19 mouse cellular contexts compared by ENCODE assay signal in the genomic region with DNA sequence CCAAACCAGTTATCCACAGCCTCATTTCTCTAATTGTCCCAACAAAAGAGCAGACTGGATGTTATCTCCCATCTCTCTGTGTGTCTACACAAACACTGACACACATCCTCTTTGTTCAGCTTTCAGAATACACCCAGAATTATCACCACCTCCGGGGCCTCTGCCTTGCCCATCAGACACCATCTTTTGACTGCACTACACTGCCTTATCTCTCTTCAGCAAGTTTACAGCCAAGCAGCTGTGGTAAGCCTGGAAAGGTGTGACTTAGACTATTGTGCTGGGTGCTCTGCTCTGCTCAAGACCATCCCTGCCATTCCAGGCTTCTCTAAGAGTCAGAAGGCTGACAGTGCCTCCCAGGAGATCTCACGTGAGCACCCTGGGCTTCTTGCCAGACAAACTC. TPM values are rescaled to one million over a fixed set of nuclear protein-coding genes. Genes with fewer than 3 reads are reported as not detected.
DNase-seq lines count a peak whose midpoint lies in the region; ATAC-seq and TF ChIP-seq lines count a peak whose summit lies in the region.
"Had no signal": no experiment of that assay in that cellular context is flagged by ENCODE, and none has a peak within 500 bp of the region (broad histone marks: within the 10 kb centered on the region; RNA-seq: fewer than 3 reads in every experiment).

No protein-coding gene starts in this region.

- WGBS in liver, embryonic 14.5 days (ENCODE audit: insufficient replicate concordance), result 22% methylated on average over 2 of the region's 2 CpGs

- H3K4me2 ChIP-seq in liver, embryonic 14.5 days (ENCODE audit: low read depth), result no peak overlapping the region
- H3K4me2 ChIP-seq: heart, embryonic 12.5 days; hindbrain, embryonic 15.5 days had no signal

- no peak overlapping the region for H3K27ac ChIP-seq in liver, embryonic 14.5 days
- H3K27ac ChIP-seq: embryonic facial prominence, embryonic 10.5 days; hindbrain, embryonic 15.5 days had no signal

- no peak overlapping the region for H3K9ac ChIP-seq in liver, embryonic 14.5 days (replicated peaks)
- H3K9ac ChIP-seq: heart, embryonic 12.5 days; hindbrain, embryonic 15.5 days had no signal

- DNase-seq in liver, result peak; percentile 28
- DNase-seq in liver, embryonic 14.5 days (ENCODE audit: low read depth in 3 of 3, low spot score in 3 of 3), result no peak
- DNase-seq in spleen, postnatal 10 days (ENCODE audit: low spot score in 2 of 2), result no peak
- no peak for DNase-seq in kidney, adult 11 months
- DNase-seq: adrenal gland, adult 2 months; adrenal gland, postnatal 25 days; cerebellum, adult 18-20 months; cerebellum, adult 9-11 months; cerebellum, postnatal 36 days; gastrocnemius, postnatal 14 days; heart, postnatal 36 days had no signal

- H3K4me1 ChIP-seq in megakaryocyte, embryonic 14.5 days, result peaks cover 48% of the 10 kb centered on the region
- H3K4me1 ChIP-seq in liver, embryonic 14.5 days (replicated peaks; ENCODE audit: control insufficient read depth in 2 of 2, insufficient read depth in 2 of 2, low read length in 1 of 2), result peaks cover 2 to 6% of the 10 kb centered on the region in 2 experiments; a peak in 2 of 4 replicates
- H3K4me1 ChIP-seq: hindbrain, embryonic 15.5 days had no signal

- peaks cover 12% of the 10 kb centered on the region for H3K36me3 ChIP-seq in megakaryocyte, embryonic 14.5 days (replicated peaks; ENCODE audit: low read length)
- no peaks in the 10 kb centered on the region for H3K36me3 ChIP-seq in liver, embryonic 14.5 days (replicated peaks; ENCODE audit: control insufficient read depth, insufficient read depth, low read depth)
- H3K36me3 ChIP-seq: embryonic facial prominence, embryonic 10.5 days; heart, embryonic 12.5 days; hindbrain, embryonic 15.5 days had no signal

- TF ChIP-seq EP300 in liver, embryonic 14.5 days (IDR thresholded peaks at IDR 0.05; ENCODE audit: low read depth), result peak; percentile 33; the same call in 1 of the 2 replicates

- peak overlapping the region; percentile 56 for H3K4me3 ChIP-seq in megakaryocyte, embryonic 14.5 days (replicated peaks)
- no peak overlapping the region for H3K4me3 ChIP-seq in liver, embryonic 14.5 days (ENCODE audit: insufficient read depth in 1 of 2, low read depth in 2 of 2, low read length in 2 of 2)
- H3K4me3 ChIP-seq: embryonic facial prominence, embryonic 10.5 days; heart, embryonic 12.5 days; hindbrain, embryonic 15.5 days had no signal

- no peak for TF ChIP-seq CTCF in liver, embryonic 14.5 days (IDR thresholded peaks at IDR 0.05; ENCODE audit: low read depth)

- ATAC-seq in megakaryocyte, adult 5-6 weeks (ENCODE audit: poor library complexity, severe bottlenecking), result no peak
- peak; percentile 93 for ATAC-seq in liver, embryonic 14.5 days (ENCODE audit: insufficient read depth)
- ATAC-seq in megakaryocyte progenitor cell, adult 5-6 weeks (replicated peaks; ENCODE audit: poor library complexity), result peak; percentile 87
- no peak for ATAC-seq in erythroid progenitor cell, adult 5-6 weeks (replicated peaks; ENCODE audit: low FRiP score, poor library complexity, severe bottlenecking)
- ATAC-seq: forebrain, embryonic 16.5 days had no signal

- peaks cover 2% of the 10 kb centered on the region for H3K27me3 ChIP-seq in megakaryocyte, embryonic 14.5 days (replicated peaks)
- H3K27me3 ChIP-seq in liver, embryonic 14.5 days (ENCODE audit: control insufficient read depth, insufficient read depth, low read length), result peaks cover 1% of the 10 kb centered on the region
- H3K27me3 ChIP-seq: heart, embryonic 12.5 days; hindbrain, embryonic 15.5 days had no signal

- H3K9me3 ChIP-seq in megakaryocyte, embryonic 14.5 days, result peaks cover 25% of the 10 kb centered on the region
- no peaks in the 10 kb centered on the region for H3K9me3 ChIP-seq in liver, embryonic 14.5 days (ENCODE audit: control insufficient read depth, low read length)
- H3K9me3 ChIP-seq: embryonic facial prominence, embryonic 10.5 days; heart, embryonic 12.5 days; hindbrain, embryonic 15.5 days had no signal

RNA-seq across cellular contexts. Expression of a gene that starts 5.0 kb away (rescaled TPM):
- not detected in 2 replicates for polyA plus RNA-seq in megakaryocyte, embryonic 14.5 days (2012; ENCODE audit: insufficient read depth, low replicate concordance)
- 0.18 TPM in 1 of 2 replicates, not detected in the other for total RNA-seq in megakaryocyte, adult 5-6 weeks (2015)
- 1.0 TPM in 1 of 2 replicates, not detected in the other for total RNA-seq in megakaryocyte, adult 5-6 weeks (2017)
- polyA plus RNA-seq in liver, embryonic 14.5 days (2012; rRNA removed), result 0.12 and 0.23 TPM in 2 replicates
- polyA plus RNA-seq in liver, embryonic 14.5 days (2014; fragmentation: Nextera tagmentation; extraction: Ambion mirVana), result 0.27 and 0.35 TPM in 2 replicates
- 0.15 and 0.56 TPM in 2 replicates for total RNA-seq in megakaryocyte progenitor cell, adult 5-6 weeks (2015)
- total RNA-seq in megakaryocyte progenitor cell, adult 5-6 weeks (2017), result 0.87 and 1.2 TPM in 2 replicates
- not detected in 2 replicates for total RNA-seq in erythroid progenitor cell, adult 5-6 weeks (2015; ENCODE audit: low replicate concordance)
- not detected in 2 replicates for total RNA-seq in erythroid progenitor cell, adult 5-6 weeks (2017; ENCODE audit: low replicate concordance)

RNA-seq across cellular contexts. Expression of a gene that starts 10.5 kb away (rescaled TPM):
- 1.9 and 2.9 TPM in 2 replicates for polyA plus RNA-seq in megakaryocyte, embryonic 14.5 days (2012; ENCODE audit: insufficient read depth, low replicate concordance)
- total RNA-seq in megakaryocyte, adult 5-6 weeks (2015), result 15.6 and 20.9 TPM in 2 replicates
- 22.1 and 32.8 TPM in 2 replicates for total RNA-seq in megakaryocyte, adult 5-6 weeks (2017)
- 5.0 and 6.5 TPM in 2 replicates for polyA plus RNA-seq in liver, embryonic 14.5 days (2012; rRNA removed)
- 9.0 and 10.7 TPM in 2 replicates for polyA plus RNA-seq in liver, embryonic 14.5 days (2014; fragmentation: Nextera tagmentation; extraction: Ambion mirVana)
- 18.2 and 19.6 TPM in 2 replicates for total RNA-seq in megakaryocyte progenitor cell, adult 5-6 weeks (2015)
- total RNA-seq in megakaryocyte progenitor cell, adult 5-6 weeks (2017), result 29.9 and 31.5 TPM in 2 replicates
- 10.1 and 24.7 TPM in 2 replicates for total RNA-seq in erythroid progenitor cell, adult 5-6 weeks (2015; ENCODE audit: low replicate concordance)
- total RNA-seq in erythroid progenitor cell, adult 5-6 weeks (2017; ENCODE audit: low replicate concordance), result 2.5 and 10.1 TPM in 2 replicates

RNA-seq across cellular contexts. Expression of a gene that starts 55.8 kb away (rescaled TPM):
- 1.4 and 4.4 TPM in 2 replicates for polyA plus RNA-seq in megakaryocyte, embryonic 14.5 days (2012; ENCODE audit: insufficient read depth, low replicate concordance)
- total RNA-seq in megakaryocyte, adult 5-6 weeks (2015), result 28.5 and 28.8 TPM in 2 replicates
- 55.9 and 83.8 TPM in 2 replicates for total RNA-seq in megakaryocyte, adult 5-6 weeks (2017)
- 13.8 and 21.3 TPM in 2 replicates for polyA plus RNA-seq in liver, embryonic 14.5 days (2012; rRNA removed)
- 33.0 and 38.8 TPM in 2 replicates for polyA plus RNA-seq in liver, embryonic 14.5 days (2014; fragmentation: Nextera tagmentation; extraction: Ambion mirVana)
- 44.7 and 49.4 TPM in 2 replicates for total RNA-seq in megakaryocyte progenitor cell, adult 5-6 weeks (2015)
- 84.1 and 125 TPM in 2 replicates for total RNA-seq in megakaryocyte progenitor cell, adult 5-6 weeks (2017)
- total RNA-seq in erythroid progenitor cell, adult 5-6 weeks (2015; ENCODE audit: low replicate concordance), result 12.6 and 25.2 TPM in 2 replicates
- total RNA-seq in erythroid progenitor cell, adult 5-6 weeks (2017; ENCODE audit: low replicate concordance), result 27.1 and 27.9 TPM in 2 replicates

Comparison
In these comparisons a context has a peak if more than half of its experiments do, and no peak if none do; other contexts are left out.
1. ATAC-seq: peak in liver, embryonic 14.5 days (single experiment) and megakaryocyte progenitor cell, adult 5-6 weeks (single experiment); none in megakaryocyte, adult 5-6 weeks (single experiment) and erythroid progenitor cell, adult 5-6 weeks (single experiment).